Mouse (Mus musculus) liver, adult 2 months (tissue): ENCODE results near the gene Sar1b. TPM values are rescaled to one million over a fixed set of nuclear protein-coding genes. Genes with fewer than 3 reads are reported as not detected.
"Not testable (repeated sequence)": the region's sequence is repeated elsewhere in the genome, so short reads cannot be mapped to it uniquely, and the experiment has no call there.

ENCODE experiments used
- DNase-seq: peaks from one replicate; pipeline ENCODE4 v3.0.0-alpha.2; 2011; ENCODE audit warnings: low read depth, low spot score; ENCODE audit errors: extremely low read depth
- H3K27ac ChIP-seq: fragments of 200-500 bp; replicated peaks from 2 replicates; pipeline ENCODE4 v1.5.1; 2012; ENCODE audit warnings: low read depth, mild to moderate bottlenecking, control low read depth, inconsistent platforms, low read length; ENCODE audit not compliant: insufficient read depth
- H3K27me3 ChIP-seq: fragments of 200-500 bp; 2 replicates; pipeline ENCODE4 v1.6.1; 2012; ENCODE audit warnings: mild to moderate bottlenecking, moderate library complexity, low read length, inconsistent platforms; ENCODE audit not compliant: control insufficient read depth, insufficient read depth
- H3K36me3 ChIP-seq: fragments of 200-500 bp; 2 replicates; pipeline ENCODE4 v1.6.1; 2012; ENCODE audit warnings: low read length, inconsistent platforms; ENCODE audit not compliant: control insufficient read depth, insufficient read depth
- H3K4me1 ChIP-seq: fragments of 200-500 bp; 2 replicates; pipeline ENCODE4 v1.6.1; 2011; ENCODE audit warnings: low read length; ENCODE audit not compliant: control insufficient read depth, insufficient read depth
- H3K4me3 ChIP-seq: fragments of 200-500 bp; 2 replicates; pipeline ENCODE4 v1.5.1; 2011; ENCODE audit warnings: low read depth, mild to moderate bottlenecking, control low read depth, low read length, moderate library complexity; ENCODE audit not compliant: insufficient read depth
- H3K79me2 ChIP-seq: fragments of 200-500 bp; 2 replicates; pipeline ENCODE4 v1.6.1; 2012; ENCODE audit warnings: inconsistent platforms, mild to moderate bottlenecking, low read length, moderate library complexity; ENCODE audit not compliant: control insufficient read depth, insufficient read depth
- H3K9ac ChIP-seq: fragments of 200-500 bp; 2 replicates; pipeline ENCODE4 v1.6.1; 2012; ENCODE audit warnings: low read depth, mild to moderate bottlenecking, control low read depth, inconsistent platforms, low read length
- CTCF ChIP-seq: fragments of 200-500 bp; IDR thresholded peaks from 2 replicates; pipeline ENCODE4 v1.5.1; 2011; ENCODE audit warnings: low read depth, low read length, control low read depth
- POLR2A ChIP-seq: fragments of 200-500 bp; IDR thresholded peaks from 2 replicates; pipeline ENCODE4 v1.6.1; 2011; ENCODE audit warnings: low read length, control low read depth; ENCODE audit not compliant: insufficient read depth; ENCODE audit errors: extremely low read depth
- WGBS: fragments of 180-500 bp; shearing (Covaris S2); methylation state at CpG from one replicate; pipeline ENCODE4 v1.1.7; 2018; 5-methylcytosine and 5-hydroxymethylcytosine counted together
- polyA plus RNA-seq: library from polyadenylated mRNA; depleted of rRNA; stranded (reverse); fragments of >200 nt; gene quantifications from 2 replicates; pipeline ENCODE4 v1.2.3, GENCODE M21; 2012
- total RNA-seq: library from RNA; depleted of rRNA; stranded (reverse); fragments of >200 nt; gene quantifications from 2 replicates; pipeline ENCODE4 v1.2.3, GENCODE M21; 2014

The Sar1b gene
- total and polyA plus RNA-seq, 2 experiments: 61.0 to 370 TPM

DNA sequence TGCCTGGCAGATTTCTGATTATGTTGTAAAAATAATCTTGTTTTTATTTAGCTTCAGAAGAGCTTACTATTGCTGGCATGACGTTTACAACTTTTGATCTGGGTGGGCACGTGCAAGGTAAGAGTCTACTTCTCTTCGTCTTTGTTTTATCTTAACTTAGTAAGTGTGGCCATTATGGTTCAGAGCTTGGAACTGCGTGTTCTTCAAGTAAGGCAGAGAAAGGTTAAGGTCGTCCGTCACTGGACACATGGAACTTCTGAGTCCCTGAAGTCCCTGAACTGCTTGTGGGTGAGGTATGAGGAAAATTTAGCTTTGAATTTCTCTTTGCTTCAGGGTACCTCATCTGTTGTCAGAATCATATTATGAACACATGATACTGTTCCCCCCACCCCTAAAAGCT, 19.2 kb downstream of the Sar1b start:
- Histone ChIP-seq H3K27ac (no peak overlapping the region), H3K36me3 (peaks cover 75% of the 10 kb centered on the region), H3K4me1 (peaks cover 10% of the 10 kb centered on the region), H3K27me3 (no peaks in the 10 kb centered on the region), H3K9ac (no peak overlapping the region), H3K79me2 (peaks cover 14% of the 10 kb centered on the region; the same call in 1 of the 2 replicates), H3K4me3 (no peak overlapping the region)
- DNase-seq: no peak
- TF ChIP-seq CTCF (no peak), POLR2A (no peak)
- 91% methylated on average over 6 of the region's 6 CpGs for WGBS

DNA sequence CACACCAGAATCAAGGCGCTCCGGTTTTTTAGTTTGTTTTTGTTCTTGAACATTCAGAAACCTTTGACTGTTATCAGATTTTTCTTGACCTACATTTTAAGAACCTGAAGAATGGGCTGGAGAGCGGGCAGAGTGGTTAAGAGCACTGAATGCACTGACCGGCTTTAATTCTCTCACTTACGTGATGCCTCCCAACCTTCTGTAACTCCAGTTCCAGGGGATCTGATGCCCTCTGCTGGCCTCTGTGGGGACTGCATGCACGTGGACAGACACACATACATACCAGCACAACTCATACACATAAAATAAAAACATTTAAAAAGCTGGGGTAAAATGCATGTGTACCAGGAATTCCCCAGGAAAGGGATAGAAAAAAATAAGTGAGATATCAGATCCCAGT, 22.4 kb downstream of the Sar1b start:
- H3K36me3 ChIP-seq: peaks cover 76% of the 10 kb centered on the region
- DNase-seq: peak; percentile 64
- no peak overlapping the region for H3K9ac ChIP-seq
- peaks cover 2% of the 10 kb centered on the region; the same call in 1 of the 2 replicates for H3K79me2 ChIP-seq
- 73% methylated on average over 6 of the region's 6 CpGs for WGBS
- H3K4me1 ChIP-seq: peaks cover 2% of the 10 kb centered on the region; the same call in 1 of the 2 replicates
- TF ChIP-seq POLR2A: no peak
- peak; percentile 87 for TF ChIP-seq CTCF
- no peaks in the 10 kb centered on the region for H3K27me3 ChIP-seq
- no peak overlapping the region for H3K27ac ChIP-seq
- H3K4me3 ChIP-seq: no peak overlapping the region

GRCm38 (mm10) chr11:51789735-51790134, 26.2 kb downstream of the Sar1b start:
- not testable (repeated sequence) for H3K27me3 ChIP-seq, H3K79me2 ChIP-seq, H3K27ac ChIP-seq, H3K4me1 ChIP-seq, H3K4me3 ChIP-seq, H3K9ac ChIP-seq, DNase-seq
- H3K36me3 ChIP-seq: peaks cover 58% of the 10 kb centered on the region
- 87% methylated on average over 4 of the region's 4 CpGs for WGBS

GRCm38 (mm10) chr11:51790662-51791061, 27.2 kb downstream of the Sar1b start:
- WGBS: 92% methylated on average over 7 of the region's 7 CpGs
- H3K4me1 ChIP-seq: no peaks in the 10 kb centered on the region
- no peak overlapping the region for H3K4me3 ChIP-seq
- no peak overlapping the region for H3K27ac ChIP-seq
- no peak overlapping the region for H3K9ac ChIP-seq
- no peaks in the 10 kb centered on the region for H3K79me2 ChIP-seq
- H3K27me3 ChIP-seq: no peaks in the 10 kb centered on the region
- DNase-seq: no peak
- peaks cover 53% of the 10 kb centered on the region for H3K36me3 ChIP-seq
- TF ChIP-seq CTCF: no peak
- no peak for TF ChIP-seq POLR2A

DNA sequence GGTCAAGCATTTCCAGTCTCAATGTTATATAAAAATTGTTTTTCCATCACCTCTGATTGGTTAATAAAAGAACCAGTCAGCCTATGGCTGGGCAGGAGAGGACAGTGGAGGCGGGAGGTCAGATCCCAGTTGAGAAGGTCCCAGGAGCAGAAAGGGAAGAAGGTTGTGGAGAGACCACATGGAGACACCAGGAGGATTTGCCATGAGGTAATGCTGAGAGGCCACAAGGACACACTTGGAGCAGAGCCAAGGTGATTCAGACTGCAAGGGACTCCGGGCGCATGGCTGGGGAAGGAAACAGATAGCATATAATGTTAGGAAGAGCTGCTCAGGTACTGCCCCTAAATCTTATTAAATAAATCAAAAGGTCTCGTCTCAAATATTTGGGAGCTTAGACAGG, 32.8 kb downstream of the Sar1b start:
- no peaks in the 10 kb centered on the region for H3K79me2 ChIP-seq
- no peaks in the 10 kb centered on the region for H3K4me1 ChIP-seq
- 48% methylated on average over 4 of the region's 4 CpGs for WGBS
- TF ChIP-seq CTCF (no peak), POLR2A (no peak)
- H3K27ac ChIP-seq: no peak overlapping the region
- peak; percentile 51 for DNase-seq
- no peak overlapping the region for H3K9ac ChIP-seq
- H3K27me3 ChIP-seq: no peaks in the 10 kb centered on the region
- H3K36me3 ChIP-seq: peaks cover 12% of the 10 kb centered on the region
- no peak overlapping the region for H3K4me3 ChIP-seq

DNA sequence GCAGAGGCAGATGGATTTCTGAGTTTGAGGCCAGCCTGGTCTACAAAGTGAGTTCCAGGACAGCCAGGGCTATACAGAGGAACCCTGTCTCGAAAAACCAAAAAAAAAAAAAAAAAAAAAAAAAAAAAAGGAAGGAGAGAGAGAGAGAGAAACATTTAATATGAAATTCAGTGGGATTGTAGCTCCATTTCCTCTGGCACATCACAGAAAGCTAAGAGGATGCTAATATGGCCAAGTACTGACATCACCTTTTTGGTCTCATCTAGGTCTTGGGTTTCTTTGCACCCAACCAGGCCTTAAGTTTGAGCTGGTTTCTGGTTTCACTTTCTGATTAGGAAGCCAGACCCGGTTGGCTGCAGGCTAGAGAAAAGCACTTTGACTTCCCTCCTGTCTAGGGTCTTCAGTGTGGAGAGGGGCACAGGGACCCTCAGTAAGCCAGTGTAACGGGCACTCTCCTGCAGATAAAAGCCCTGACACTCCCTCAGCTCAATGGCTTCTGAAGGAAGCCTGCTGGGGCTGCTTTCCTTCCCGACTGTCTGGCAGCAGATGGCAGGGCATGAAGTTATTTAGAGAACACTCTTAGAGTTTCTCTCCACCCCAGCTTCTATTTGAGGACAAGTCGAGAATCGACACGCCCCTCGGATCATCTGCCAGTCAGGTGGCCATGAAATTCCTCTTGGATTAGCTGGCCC, 37.3 kb downstream of the Sar1b start:
- WGBS: 51% methylated on average over 8 of the region's 8 CpGs
- no peak overlapping the region for H3K4me3 ChIP-seq
- H3K27me3 ChIP-seq: no peaks in the 10 kb centered on the region
- H3K79me2 ChIP-seq: no peaks in the 10 kb centered on the region
- no peak for TF ChIP-seq POLR2A
- TF ChIP-seq CTCF: no peak
- H3K36me3 ChIP-seq: no peaks in the 10 kb centered on the region
- no peak overlapping the region for H3K9ac ChIP-seq
- no peak for DNase-seq
- no peak overlapping the region for H3K27ac ChIP-seq
- no peaks in the 10 kb centered on the region for H3K4me1 ChIP-seq
